Mouse (Mus musculus) liver, adult (tissue): ENCODE measurements around the gene Usp28.
A peak's percentile ranks its signal among the peaks of the same experiment; 100 is the strongest.

ENCODE experiments used
- GATA4 ChIP-seq: IDR thresholded peaks from 2 replicates; pipeline ENCODE4 v1.6.1; 2014; ENCODE audit warnings: mild to moderate bottlenecking, low read length; ENCODE audit not compliant: insufficient replicate concordance

The Usp28 gene

GRCm38 (mm10) chr9:48984845-48985707, at the start of gene Usp28:
Gene Usp28, plus strand, starts transcription at chr9:48985375.
- TF ChIP-seq GATA4: peak; percentile 18; the same call in 1 of the 2 replicates

GRCm38 (mm10) chr9:48942349-48942748, 42.8 kb upstream of the Usp28 start:
- no peak for TF ChIP-seq GATA4

- TF ChIP-seq GATA4: no peak
Observed at GRCm38 (mm10) chr9:48947565-48947964, 37.6 kb upstream of the Usp28 start.

- no peak for TF ChIP-seq GATA4
Observed at GRCm38 (mm10) chr9:48961314-48961713, 23.9 kb upstream of the Usp28 start.

GRCm38 (mm10) chr9:48962131-48962530, 23.0 kb upstream of the Usp28 start:
- TF ChIP-seq GATA4: no peak

- TF ChIP-seq GATA4: no peak
Observed at GRCm38 (mm10) chr9:48964587-48965040, 20.6 kb upstream of the Usp28 start, which contains the start of gene Htr3b. Gene Htr3b, minus strand, starts transcription at chr9:48964990.

GRCm38 (mm10) chr9:48972494-48972893, 12.7 kb upstream of the Usp28 start:
- no peak for TF ChIP-seq GATA4

- TF ChIP-seq GATA4: no peak
Observed at GRCm38 (mm10) chr9:48976661-48977355, 8.4 kb upstream of the Usp28 start.

- no peak for TF ChIP-seq GATA4
Observed at GRCm38 (mm10) chr9:48980371-48980770, 4.8 kb upstream of the Usp28 start.

GRCm38 (mm10) chr9:48980781-48981180, 4.4 kb upstream of the Usp28 start:
- TF ChIP-seq GATA4: no peak

- TF ChIP-seq GATA4: no peak
Observed at GRCm38 (mm10) chr9:48981827-48982226, 3.3 kb upstream of the Usp28 start.

- no peak for TF ChIP-seq GATA4
Observed at GRCm38 (mm10) chr9:48984320-48984844, 793 bp upstream of the Usp28 start.

GRCm38 (mm10) chr9:48985708-48986088, 523 bp downstream of the Usp28 start:
- TF ChIP-seq GATA4: no peak

GRCm38 (mm10) chr9:48986616-48987141, 1.5 kb downstream of the Usp28 start:
- no peak for TF ChIP-seq GATA4
